Mouse (Mus musculus) spleen, postnatal 10 days (tissue): Measurements from ENCODE around the gene Shcbp1l.
"Not testable (repeated sequence)": the region's sequence is repeated elsewhere in the genome, so short reads cannot be mapped to it uniquely, and the experiment has no call there.

Experiments
- DNase-seq, 2 experiments: peaks; one replicate each; pipeline ENCODE4 v3.0.0; 2021 to 2022; ENCODE audit warnings: low spot score in 2 of 2

The Shcbp1l gene

DNA sequence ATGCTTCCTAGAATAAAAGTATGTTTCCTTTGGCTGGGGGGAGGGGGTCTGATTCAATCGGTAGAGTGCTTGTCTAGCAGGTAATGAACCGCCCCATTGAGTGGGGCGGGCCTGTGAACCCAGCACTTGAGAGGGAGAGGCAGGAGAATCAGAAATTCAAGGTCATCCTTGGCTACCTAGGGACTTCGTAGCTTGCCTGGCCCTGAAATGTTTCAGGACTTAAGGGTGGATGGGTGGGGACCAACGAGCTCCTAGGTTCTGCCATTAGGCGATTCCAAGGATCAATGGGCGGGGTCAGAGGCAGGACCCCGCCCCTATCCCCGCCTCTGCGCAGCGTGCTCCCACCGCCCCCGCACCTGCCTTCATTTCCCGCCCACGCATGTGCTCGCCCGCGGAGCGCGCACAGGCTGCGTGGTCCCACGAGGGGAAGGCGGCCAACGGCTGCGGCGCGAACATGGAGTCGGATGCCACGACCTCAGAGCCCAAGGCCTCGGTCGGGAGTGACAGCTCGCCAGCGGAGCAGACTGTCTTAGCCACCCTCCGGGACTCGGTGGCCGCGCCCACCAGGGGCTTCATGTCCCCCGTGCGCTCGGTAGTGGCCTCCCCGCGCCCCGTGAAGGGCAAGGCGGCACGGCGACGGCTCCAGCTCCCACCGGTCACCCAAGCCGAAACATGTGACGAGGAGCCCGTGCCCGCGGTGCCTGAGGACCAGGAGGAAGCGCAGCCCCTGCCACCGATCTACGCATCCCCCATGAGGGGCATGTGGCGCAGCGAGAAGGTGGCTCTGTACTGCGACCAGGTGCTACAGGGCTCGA, at the start of gene Shcbp1l:
TSS of gene Shcbp1l (plus strand) at position 393 of the 815 bp plus-strand sequence.
- DNase-seq = peak; percentile 54 to 81

DNA sequence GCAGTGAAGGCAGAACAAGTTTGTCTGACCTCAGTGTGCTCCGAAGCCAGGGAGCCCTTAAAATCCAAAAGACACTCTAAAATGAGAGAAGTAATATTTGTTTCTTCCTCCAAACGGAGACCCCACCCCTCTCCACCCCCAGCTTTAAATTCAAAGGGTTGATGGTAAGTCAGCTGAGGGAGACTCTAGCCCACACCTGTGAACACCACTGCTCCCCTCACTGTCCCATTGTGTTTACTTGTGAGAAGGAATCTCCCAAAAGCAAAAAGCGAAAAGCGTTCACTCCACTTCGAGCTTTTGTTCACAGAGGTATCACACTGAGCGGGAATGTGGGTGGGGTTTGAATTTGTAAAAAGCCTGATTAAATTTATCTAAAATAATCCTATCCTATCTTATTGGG, 48.5 kb upstream of the Shcbp1l start:
- no peak for DNase-seq

DNA sequence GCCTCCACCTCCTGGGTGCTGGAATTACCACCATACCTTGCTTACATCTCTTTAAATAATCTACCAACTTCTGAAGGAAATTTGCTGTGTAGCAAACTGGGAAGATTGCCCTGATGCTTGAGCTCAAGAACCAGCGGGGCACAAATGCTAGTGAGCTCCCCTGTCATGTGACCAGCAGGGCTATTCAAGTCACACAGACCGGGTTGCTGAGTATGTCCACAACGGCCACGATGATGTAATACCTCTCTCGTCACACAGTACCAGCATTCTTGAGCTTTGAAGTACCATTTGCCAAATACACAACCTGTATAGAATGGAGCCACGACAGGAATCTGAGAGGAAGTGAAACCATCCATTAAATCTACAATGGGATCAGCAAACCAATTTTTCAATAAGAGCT, 46.4 kb upstream of the Shcbp1l start:
- DNase-seq = no peak

DNA sequence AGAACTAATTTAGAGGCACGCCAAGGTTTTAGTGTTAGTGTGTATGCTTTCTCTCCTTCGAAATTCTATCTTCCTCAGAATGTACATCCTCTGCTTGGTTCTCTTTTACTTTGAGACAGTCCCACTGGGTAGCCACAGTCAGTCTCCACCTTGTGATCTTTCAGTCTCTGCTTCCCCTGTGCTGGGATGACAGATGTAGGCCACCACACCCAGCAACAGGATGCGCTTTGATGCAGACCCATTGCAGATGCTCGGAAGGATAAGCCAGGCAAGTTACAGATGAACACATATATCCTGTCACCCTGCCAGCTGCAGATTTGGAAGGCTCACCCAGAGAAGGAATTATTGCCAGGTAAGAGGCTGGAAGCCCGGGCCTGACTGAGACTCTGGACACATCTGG, 45.1 kb upstream of the Shcbp1l start:
- no peak for DNase-seq

DNA sequence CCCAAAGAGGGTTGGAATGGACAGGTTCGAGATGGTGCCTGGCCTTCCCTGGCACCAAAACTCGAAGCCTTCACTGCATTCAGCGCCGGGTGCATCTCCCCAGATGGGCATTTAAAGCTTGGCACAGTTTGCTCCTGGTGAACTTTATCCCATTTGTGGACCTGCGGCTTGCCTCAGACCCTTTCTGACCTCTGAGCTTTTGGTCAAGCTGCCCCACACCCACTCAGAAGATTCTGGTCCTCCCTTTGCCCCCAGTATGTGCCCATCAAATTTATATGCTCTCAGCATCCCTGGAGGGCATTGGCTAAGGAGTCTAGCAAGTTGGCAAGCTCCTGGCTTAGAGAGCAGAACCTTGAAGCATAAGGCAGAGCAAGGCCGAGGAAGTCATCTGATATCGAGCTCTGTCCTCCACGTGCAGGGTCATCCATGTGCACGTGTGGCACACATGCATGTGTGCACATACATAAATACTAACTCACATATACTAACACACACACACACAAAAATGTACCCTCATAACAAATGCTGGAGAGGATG, 44.1 kb upstream of the Shcbp1l start:
- no peak for DNase-seq

DNA sequence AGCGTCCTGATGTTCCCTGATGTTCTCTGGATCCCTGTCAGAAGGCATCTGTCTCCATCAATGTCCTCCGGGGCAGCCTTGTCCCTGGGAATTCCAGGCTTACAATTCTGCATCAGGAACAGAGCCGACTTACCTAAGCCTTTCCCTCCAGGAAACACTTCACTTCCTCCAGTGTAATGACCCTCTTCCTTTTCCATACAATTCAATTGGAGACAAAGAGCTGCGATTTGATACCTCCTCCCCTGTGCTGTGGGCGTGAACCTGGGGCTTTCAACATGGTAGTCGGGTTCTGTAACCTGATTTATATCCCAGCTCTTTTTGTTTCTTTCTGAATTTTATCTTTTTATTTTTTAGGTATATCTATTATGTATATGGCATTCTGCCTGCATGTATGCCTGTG, 39.9 kb upstream of the Shcbp1l start:
- DNase-seq = no peak

DNA sequence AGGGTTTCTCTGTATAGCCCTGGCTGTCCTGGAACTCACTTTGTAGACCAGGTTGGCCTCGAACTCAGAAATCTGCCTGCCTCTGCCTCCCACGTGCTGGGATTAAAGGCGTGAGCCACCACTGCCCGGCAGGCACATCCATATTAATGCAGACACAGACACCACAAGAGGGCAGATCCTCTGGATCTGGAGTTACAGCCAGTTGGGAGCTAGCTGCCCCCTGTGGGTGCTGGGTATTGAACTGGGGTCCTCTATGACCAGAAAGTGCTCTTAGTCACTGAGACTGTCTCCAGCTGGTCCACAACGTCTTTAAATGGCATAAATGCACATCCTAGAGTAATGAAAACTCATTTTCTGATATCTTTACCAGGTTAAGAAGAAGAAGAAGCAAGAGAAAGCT, 39.3 kb upstream of the Shcbp1l start:
- DNase-seq = not testable (repeated sequence)

DNA sequence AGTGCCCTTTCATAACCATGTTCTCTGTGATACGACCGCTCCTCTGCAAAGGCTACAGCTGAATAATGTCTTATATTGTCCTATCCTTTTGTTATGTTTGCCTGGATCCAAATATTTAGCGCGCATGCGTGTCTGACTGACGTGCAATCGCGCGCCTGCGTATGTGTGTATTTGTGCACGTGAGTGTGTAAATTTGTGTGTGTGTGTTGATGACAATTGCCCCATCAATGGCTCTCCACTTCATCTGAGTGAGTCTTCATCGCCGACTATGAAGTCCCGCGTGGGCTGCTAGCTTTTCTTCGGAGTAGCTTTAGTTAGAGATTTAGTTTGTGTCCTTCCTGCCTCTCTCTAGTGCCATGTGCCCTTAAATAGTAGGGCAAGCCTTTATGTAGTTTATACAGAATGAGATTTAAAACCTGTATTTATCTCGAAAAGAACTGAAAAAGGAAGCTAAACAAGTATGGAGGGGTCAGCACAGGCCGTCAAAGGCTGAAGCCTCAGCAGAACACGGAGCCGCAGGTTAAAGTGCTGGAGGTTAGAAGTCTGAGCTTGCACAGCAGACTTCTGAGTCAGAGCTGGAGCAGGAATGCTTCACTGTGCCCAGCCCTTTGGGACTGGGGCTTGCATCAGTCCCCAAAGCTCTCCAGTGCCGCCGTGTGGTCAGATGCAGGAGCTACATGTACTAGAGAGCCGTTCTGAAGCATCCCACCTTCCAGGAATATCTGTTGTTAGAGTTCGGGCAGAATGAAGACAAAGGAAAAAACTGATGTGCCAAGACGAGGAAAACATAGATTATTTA, 38.5 kb upstream of the Shcbp1l start:
- DNase-seq = peak; percentile 19 to 77

DNA sequence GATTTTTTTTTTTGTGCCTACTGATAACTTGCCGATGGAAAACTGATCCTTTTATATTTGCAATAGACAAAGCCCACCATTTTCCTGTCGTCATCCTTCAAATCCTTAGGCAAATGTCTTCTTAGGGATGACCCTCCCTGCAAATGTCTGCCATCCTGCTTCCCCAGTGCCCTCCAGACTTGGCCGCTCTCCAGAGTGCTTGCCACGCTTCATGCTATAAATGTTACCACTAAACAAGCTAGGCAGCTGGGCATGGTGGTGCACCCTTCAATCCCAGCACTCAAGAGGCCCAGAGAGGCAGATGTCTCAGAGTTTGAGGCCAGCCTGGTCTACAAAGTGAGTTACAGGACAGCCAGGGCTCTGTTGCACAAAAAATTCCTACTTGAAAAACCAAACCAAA, 29.3 kb upstream of the Shcbp1l start:
- DNase-seq = not testable (repeated sequence)

DNA sequence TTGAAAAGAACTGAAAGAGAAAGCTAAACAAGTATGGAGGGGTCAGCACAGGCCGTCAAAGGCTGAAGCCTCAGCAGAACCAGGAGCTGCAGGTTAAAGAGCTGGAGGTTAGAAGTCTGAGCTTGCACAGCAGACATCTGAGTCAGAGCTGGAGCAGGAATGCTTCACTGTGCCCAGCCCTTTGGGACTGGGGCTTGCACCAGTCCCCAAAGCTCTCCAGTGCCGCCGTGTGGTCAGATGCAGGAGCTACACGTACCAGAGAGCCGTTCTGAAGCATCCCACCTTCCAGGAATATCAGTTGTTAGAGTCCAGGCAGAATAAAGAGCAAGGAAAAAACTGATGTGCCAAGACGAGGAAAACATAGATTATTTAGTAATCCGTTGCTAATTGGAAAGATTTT, 23.2 kb upstream of the Shcbp1l start:
- peak in 1 of 2 experiments; percentile 68 for DNase-seq

DNA sequence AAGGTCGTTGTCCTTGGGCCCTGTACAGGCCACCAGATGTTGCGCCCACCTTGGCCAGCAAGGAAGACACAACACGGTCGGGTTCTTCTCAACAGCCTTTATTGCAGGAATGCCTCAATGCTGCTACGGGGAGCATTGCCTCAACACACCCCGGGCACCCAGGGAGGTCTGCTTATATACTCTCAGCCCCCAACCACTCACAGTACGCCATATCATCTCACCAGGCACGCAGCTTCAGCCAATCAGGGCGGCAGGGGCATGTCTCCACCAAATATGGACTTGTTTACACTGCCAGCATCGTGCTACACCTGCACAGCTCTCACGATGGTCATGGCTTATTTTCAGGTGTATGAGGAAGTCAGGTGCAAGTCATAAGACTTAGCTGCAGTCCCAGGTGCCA, 17.3 kb upstream of the Shcbp1l start:
- not testable (repeated sequence) for DNase-seq

DNA sequence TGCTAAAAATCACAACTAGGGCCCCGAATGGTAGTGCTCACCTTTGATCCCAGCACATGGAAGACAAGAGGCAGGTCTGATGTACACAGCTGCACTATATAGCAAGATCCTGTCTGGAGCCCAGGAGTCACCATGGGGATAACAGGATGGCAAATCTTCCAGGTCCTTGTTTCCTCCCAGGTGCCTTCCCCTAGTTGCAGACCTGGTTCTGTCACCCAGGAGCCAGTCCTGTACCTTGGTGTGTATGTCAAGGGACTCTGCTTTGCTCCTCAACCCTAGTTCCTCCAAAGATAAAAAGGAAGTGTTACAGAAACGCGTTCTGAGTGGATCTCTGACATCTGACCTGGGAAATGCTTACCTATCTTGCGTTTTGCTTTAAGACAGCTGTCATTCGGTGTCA, 16.7 kb upstream of the Shcbp1l start:
- not testable (repeated sequence) for DNase-seq

DNA sequence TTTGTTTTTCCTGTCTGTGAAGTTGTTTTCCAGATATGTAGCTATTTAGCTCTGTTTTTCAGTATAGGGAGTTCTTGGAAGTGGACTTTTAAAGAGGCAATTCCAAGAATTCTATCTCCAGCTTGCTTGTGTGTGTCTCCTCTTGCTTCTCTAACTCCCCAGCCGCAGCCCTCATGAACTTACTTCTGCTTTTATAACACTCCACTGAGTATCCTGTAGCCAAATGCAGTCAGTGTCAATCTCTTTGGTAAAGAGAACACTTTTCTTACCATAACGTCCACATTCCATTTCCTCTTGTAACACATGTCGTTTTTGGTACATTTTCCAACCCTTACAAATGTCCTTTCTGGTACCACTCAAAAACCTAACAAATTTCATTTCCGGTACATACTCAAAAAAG, 14.0 kb upstream of the Shcbp1l start:
- not testable (repeated sequence) for DNase-seq

DNA sequence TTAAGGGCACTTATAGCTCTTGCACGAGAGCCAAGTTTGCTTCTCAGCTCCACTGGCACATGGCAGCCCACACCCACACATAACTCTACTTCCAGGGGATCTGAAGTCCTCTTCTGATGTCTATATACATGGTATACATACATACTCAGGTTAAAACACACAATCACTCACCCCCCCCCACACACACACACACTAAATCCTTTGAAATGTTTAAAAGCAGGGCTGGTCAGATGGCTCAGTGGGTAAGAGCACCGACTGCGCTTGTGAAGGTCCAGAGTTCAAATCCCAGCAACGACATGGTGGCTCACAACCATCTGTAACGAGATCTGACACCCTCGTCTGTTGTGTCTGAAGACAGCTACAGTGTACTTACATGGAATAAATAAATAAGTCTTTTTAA, 13.2 kb upstream of the Shcbp1l start:
- no peak for DNase-seq

DNA sequence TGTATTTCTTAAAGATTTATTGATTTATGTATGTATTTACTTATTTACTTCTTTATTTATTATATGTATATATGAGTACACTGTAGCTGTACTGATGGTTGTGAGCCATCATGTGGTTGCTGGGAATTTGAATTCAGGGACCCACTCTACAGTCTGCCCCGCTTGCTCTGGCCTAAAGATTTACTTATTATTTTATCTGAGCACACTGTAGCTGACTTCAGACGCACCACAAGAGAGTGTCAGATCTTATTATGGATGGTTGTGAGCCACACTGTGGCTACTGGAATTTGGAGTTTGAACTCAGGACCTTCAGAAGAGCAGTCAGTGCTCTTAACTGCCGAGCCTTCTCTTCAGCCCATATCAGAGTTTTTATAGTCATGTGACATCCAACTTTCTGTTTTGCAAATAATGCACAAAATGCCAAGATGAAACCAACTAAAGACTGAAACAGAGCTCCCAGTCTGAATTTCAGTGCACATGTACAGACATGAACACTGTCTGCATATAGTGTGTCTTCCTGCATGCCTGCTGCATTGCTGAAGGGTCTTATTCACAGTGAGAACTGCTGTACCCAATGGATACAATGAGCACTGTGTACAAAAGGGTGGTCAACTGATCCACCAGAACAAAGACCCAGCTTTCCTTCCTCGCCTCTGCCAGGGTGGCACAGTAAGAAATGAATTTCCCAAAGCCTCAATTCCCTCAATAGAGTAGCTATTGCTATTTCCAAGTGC, 12.1 kb upstream of the Shcbp1l start:
- not testable (repeated sequence) for DNase-seq

DNA sequence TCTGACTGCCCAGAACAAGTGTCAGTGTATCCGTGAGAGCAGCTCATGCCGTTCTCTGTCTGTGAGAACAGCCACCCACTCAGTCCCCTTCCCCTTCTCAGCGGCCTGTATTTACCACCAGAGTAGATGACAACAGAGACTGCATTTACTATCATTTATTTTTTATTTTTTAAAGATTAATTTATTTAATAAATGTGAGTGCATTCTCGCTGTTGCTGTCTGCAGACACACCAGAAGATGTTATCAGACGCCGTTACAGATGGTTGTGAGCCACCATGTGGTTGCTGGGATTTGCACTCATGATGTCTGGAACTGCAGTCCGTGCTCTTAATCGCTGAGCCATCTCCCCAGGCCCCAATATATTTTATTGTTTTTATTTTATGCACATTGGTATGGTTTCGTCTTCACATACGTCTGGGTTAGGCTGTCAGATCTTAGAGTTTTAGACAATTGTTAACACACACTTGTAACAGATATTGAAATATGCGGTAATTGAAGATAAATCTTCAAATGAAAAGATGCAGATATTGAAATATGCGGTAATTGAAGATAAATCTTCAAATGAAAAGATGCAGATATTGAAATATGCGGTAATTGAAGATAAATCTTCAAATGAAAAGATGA, 11.5 kb upstream of the Shcbp1l start:
- DNase-seq = peak; percentile 27 to 59

DNA sequence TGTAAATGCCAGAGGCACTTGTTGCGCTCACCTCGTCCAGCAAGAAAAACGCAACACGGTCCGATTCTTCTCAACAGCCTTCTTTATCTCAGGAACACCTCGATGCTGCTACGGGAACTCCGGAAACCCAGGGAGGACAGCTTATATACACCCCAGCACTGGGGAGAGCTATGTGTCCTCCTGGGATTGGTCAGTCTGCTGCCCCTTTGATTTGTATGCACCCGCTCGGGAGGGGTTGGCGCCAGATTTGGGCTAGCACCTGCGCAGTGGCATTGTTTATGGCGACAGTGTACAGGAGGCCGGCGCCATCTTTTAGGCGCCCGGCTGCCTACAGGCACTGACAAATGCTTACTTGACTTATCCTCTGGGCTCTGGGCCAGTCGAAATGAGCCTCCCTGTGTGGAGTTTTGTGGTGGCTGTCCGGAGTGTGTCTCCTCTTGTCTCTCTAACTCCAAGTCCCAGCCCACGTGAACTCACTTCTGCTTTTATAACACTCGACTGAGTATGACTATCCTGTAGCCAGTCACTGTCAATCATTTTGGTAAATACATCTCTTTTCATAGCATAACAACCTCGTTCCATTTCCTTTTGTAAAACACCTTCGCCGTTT, 10.7 kb upstream of the Shcbp1l start:
- peak; percentile 76 to 88 for DNase-seq

DNA sequence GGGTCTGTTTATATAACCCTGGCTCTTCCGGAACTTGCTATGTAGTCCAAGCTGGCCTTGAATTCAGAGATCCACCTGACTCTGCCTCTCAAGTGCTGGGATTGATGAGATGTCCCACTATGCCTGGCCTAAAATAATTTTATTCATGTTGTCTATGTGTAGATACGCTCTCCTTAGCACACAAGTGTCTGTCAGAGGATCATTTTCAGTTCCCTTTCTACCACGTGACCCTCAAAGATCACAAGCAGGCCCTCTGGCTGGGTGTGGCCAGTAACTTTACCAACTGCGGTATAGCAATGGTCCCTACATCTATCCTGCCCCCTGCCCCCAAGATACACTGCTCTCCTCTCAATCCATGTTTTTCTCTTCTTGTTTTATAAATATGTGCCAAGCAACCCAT, 10.0 kb upstream of the Shcbp1l start:
- peak; percentile 60 to 84 for DNase-seq

DNA sequence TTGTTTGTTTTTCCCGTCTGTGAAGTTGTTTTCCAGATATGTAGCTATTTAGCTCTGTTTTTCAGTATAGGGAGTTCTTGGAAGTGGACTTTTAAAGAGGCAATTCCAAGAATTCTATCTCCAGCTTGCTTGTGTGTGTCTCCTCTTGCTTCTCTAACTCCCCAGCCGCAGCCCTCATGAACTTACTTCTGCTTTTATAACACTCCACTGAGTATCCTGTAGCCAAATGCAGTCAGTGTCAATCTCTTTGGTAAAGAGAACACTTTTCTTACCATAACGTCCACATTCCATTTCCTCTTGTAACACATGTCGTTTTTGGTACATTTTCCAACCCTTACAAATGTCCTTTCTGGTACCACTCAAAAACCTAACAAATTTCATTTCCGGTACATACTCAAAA, 9.2 kb upstream of the Shcbp1l start:
- not testable (repeated sequence) for DNase-seq

DNA sequence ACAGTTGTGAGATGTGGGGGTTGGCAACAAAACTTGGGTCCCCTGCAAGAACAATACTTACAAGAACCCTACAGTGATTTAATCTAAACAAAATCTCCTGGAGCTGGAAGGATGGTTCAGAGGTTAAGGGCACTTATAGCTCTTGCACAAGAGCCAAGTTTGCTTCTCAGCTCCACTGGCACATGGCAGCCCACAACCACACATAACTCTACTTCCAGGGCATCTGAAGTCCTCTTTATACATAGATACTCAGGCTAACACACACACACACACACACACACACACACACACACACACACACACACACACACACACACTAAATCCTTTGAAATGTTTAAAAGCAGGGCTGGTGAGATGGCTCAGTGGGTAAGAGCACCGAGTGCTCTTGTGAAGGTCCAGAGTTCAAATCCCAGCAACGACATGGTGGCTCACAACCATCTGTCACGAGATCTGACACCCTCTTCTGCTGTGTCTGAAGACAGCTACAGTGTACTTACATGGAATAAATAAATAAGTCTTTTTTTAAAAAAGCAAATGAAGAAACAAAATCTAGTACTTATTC, 8.6 kb upstream of the Shcbp1l start:
- not testable (repeated sequence) for DNase-seq

DNA sequence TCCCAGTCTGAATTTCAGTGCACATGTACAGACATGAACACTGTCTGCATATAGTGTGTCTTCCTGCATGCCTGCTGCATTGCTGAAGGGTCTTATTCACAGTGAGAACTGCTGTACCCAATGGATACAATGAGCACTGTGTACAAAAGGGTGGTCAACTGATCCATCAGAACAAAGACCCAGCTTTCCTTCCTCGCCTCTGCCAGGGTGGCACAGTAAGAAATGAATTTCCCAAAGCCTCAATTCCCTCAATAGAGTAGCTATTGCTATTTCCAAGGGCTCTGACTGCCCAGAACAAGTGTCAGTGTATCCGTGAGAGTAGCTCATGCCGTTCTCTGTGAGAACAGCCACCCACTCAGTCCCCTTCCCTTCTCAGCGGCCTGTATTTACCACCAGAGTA, 7.2 kb upstream of the Shcbp1l start:
- DNase-seq = not testable (repeated sequence)
